Mouse (Mus musculus): ENCODE measurements around the gene Gm17535.
A peak's percentile ranks its signal among the peaks of the same experiment; 100 is the strongest.
"Not testable (repeated sequence)": the region's sequence is repeated elsewhere in the genome, so short reads cannot be mapped to it uniquely, and the experiment has no call there.

The Gm17535 gene

DNA sequence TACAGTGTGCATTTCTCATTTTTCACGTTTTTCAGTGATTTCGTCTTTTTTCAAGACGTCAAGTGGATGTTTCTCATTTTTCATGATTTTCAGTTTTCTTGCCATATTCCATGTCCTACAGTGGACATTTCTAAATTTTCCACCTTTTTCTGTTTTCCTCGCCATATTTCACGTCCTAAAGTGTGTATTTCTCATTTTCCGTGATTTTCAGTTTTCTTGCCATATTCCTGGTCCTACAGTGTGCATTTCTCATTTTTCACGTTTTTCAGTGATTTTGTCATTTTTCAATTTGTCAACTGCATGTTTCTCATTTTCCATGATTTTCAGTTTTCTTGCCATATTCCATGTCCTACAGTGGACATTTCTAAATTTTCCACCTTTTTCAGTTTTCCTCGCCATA, at the start of gene Gm17535:
Gm17535 (plus strand) TSS at position 301 of the 400 bp plus-strand sequence.
- DNase-seq (ENCODE audit: low spot score), result not testable (repeated sequence)

GRCm38 (mm10) chr9:3000445-3000972, 33.9 kb upstream of the Gm17535 start, which contains the start of gene Gm10722:
Gene Gm10722 (plus strand): TSS chr9:3000922.
- DNase-seq (ENCODE audit: low spot score), result peak; percentile 4

- DNase-seq (ENCODE audit: low spot score), result peak; percentile 2
Measured at GRCm38 (mm10) chr9:3001006-3001405, 33.4 kb upstream of the Gm17535 start.

- DNase-seq (ENCODE audit: low spot score), result peak; percentile 90
Measured at GRCm38 (mm10) chr9:3001948-3002659, 32.3 kb upstream of the Gm17535 start.

GRCm38 (mm10) chr9:3002794-3003396, 31.5 kb upstream of the Gm17535 start, which contains the start of gene Gm11168:
Gene Gm11168 (plus strand): TSS chr9:3003346.
- DNase-seq (ENCODE audit: low spot score), result not testable (repeated sequence)

DNA sequence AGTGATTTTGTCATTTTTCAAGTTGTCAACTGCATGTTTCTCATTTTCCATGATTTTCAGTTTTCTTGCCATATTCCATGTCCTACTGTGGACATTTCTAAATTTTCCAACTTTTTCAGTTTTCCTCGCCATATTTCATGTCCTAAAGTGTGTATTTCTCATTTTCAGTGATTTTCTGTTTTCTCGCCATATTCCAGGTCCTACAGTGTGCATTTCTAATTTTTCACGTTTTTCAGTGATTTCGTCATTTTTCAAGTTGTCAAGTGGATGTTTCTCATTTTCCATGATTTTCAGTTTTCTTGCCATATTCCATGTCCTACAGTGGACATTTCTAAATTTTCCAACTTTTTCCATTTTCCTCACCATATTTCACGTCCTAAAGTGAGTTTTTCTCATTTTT, 28.2 kb upstream of the Gm17535 start:
- DNase-seq (ENCODE audit: low spot score), result not testable (repeated sequence)

DNA sequence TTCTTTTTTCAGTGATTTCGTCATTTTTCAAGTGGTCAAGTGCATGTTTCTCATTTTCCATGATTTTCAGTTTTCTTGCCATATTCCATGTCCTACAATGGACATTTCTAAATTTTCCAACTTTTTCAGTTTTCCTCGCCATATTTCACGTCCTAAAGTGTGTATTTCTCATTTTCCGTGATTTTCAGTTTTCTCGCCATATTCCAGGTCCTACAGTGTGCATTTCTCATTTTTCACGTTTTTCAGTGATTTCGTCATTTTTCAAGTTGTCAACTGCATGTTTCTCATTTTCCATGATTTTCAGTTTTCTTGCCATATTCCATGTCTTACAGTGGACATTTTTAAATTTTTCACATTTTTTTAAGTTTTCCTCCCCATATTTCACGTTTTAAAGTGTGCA, 27.8 kb upstream of the Gm17535 start:
- peak; percentile 86 for DNase-seq (ENCODE audit: low spot score)

GRCm38 (mm10) chr9:3007272-3007671, 27.1 kb upstream of the Gm17535 start:
- not testable (repeated sequence) for DNase-seq (ENCODE audit: low spot score)

DNA sequence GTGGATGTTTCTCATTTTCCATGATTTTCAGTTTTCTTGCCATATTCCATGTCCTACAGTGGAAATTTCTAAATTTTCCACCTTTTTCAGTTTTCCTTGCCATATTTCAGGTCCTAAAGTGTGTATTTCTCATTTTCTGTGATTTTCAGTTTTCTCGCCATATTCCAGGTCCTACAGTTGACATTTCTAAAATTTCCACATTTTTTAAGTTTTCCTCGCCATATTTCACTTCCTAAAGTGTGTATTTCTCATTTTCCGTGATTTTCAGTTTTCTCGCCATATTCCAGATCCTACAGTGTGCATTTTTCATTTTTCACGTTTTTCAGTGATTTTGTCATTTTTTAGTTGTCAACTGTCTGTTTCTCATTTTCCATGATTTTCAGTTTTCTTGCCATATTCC, 25.1 kb upstream of the Gm17535 start:
- not testable (repeated sequence) for DNase-seq (ENCODE audit: low spot score)

- not testable (repeated sequence) for DNase-seq (ENCODE audit: low spot score)
Measured at GRCm38 (mm10) chr9:3012054-3012621, 22.3 kb upstream of the Gm17535 start.

DNA sequence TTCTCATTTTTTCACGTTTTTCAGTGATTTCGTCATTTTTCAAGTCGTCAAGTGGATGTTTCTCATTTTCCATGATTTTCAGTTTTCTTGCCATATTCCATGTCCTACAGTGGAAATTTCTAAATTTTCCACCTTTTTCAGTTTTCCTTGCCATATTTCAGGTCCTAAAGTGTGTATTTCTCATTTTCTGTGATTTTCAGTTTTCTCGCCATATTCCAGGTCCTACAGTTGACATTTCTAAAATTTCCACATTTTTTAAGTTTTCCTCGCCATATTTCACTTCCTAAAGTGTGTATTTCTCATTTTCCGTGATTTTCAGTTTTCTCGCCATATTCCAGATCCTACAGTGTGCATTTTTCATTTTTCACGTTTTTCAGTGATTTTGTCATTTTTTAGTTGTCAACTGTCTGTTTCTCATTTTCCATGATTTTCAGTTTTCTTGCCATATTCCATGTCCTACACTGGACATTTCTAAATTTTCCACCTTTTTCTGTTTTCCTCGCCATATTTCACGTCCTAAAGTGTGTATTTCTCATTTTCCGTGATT, 21.6 kb upstream of the Gm17535 start, which contains the start of gene Gm10721:
Gm10721 (plus strand) TSS at position 408 of the 547 bp plus-strand sequence.
- DNase-seq (ENCODE audit: low spot score), result not testable (repeated sequence)

GRCm38 (mm10) chr9:3015354-3015753, 19.0 kb upstream of the Gm17535 start, which contains the start of gene Gm10720:
Gene Gm10720 (plus strand): TSS chr9:3015654.
- not testable (repeated sequence) for DNase-seq (ENCODE audit: low spot score)

- not testable (repeated sequence) for DNase-seq (ENCODE audit: low spot score)
Measured at GRCm38 (mm10) chr9:3015896-3016295, 18.5 kb upstream of the Gm17535 start.

DNA sequence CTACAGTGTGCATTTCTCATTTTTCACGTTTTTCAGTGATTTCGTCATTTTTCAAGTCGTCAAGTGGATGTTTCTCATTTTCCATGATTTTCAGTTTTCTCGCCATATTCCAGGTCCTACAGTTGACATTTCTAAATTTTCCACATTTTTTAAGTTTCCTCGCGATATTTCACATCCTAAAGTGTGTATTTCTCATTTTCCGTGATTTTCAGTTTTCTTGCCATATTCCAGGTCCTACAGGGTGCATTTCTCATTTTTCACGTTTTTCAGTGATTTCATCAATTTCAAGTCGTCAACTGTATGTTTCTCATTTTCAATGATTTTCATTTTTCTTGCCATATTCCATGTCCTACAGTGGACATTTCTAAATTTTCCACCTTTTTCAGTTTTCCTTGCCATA, 17.3 kb upstream of the Gm17535 start, which contains the start of gene Gm10719:
Gm10719 (plus strand) TSS at position 301 of the 400 bp plus-strand sequence.
- DNase-seq (ENCODE audit: low spot score), result not testable (repeated sequence)

DNA sequence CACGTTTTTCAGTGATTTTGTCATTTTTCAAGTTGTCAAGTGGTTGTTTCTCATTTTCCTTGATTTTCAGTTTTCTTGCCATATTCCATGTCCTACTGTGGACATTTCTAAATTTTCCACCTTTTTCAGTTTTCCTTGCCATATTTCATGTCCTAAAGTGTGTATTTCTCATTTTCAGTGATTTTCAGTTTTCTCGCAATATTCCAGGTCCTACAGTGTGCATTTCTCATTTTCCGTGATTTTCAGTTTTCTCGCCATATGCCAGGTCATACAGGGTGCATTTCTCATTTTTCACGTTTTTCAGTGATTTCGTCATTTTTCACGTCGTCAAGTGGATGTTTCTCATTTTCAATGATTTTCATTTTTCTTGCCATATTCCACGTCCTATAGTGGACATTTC, 15.5 kb upstream of the Gm17535 start:
- DNase-seq (ENCODE audit: low spot score), result not testable (repeated sequence)

DNA sequence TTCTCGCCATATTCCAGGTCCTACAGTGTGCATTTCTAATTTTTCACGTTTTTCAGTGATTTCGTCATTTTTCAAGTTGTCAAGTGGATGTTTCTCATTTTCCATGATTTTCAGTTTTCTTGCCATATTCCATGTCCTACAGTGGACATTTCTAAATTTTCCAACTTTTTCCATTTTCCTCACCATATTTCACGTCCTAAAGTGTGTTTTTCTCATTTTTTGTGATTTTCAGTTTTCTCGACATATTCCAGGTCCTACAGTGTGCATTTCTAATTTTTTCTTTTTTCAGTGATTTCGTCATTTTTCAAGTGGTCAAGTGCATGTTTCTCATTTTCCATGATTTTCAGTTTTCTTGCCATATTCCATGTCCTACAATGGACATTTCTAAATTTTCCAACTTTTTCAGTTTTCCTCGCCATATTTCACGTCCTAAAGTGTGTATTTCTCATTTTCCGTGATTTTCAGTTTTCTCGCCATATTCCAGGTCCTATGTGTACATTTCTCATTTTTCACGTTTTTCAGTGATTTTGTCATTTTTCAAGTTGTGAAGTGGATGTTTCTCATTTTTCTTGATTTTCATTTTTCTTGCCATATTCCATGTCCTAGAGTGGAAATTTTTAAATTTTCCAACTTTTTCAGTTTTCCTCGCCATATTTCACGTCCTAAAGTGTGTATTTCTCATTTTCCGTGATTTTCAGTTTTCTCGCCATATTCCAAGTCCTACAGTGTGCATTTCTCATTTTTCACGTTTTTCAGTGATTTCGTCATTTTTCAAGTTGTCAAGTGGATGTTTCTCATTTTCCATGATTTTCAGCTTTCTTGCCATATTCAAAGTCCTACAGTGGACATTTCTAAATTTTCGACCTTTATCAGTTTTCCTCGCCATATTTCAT, 14.3 kb upstream of the Gm17535 start:
- peak; percentile 41 for DNase-seq (ENCODE audit: low spot score)

DNA sequence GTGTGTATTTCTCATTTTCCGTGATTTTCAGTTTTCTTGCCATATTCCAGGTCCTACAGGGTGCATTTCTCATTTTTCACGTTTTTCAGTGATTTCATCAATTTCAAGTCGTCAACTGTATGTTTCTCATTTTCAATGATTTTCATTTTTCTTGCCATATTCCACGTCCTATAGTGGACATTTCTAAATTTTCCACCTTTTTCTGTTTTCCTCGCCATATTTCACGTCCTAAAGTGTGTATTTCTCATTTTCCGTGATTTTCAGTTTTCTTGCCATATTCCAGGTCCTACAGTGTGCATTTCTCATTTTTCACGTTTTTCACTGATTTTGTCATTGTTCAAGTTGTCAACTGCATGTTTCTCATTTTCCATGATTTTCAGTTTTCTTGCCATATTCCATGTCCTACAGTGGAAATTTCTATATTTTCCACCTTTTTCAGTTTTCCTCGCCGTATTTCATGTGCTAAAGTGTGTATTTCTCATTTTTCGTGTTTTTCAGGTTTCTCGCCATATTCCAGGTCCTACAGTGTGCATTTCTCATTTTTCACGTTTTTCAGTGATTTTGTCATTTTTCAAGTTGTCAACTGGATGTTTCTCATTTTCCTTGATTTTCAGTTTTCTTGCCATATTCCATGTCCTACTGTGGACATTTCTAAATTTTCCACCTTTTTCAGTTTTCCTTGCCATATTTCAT, 11.9 kb upstream of the Gm17535 start:
- peak; percentile 62 for DNase-seq (ENCODE audit: low spot score)

DNA sequence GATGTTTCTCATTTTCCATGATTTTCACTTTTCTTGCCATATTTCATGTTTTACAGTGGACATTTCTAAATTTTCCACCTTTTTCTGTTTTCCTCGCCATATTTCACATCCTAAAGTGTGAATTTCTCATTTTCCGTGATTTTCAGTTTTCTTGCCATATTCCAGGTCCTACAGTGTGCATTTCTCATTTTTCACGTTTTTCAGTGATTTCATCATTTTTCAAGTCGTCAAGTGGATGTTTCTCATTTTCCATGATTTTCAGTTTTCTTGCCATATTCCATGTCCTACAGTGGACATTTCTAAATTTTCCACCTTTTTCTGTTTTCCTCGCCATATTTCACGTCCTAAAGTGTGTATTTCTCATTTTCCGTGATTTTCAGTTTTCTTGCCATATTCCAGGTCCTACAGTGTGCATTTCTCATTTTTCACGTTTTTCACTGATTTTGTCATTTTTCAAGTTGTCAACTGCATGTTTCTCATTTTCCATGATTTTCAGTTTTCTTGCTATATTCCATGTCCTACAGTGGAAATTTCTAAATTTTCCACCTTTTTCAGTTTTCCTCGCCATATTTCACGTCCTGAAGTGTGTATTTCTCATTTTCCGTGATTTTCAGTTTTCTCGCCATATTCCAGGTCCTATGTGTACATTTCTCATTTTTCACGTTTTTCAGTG, 11.0 kb upstream of the Gm17535 start, which contains the start of gene Gm10718:
Gm10718 (plus strand) TSS at position 236 of the 673 bp plus-strand sequence.
- peak; percentile 2 for DNase-seq (ENCODE audit: low spot score)

DNA sequence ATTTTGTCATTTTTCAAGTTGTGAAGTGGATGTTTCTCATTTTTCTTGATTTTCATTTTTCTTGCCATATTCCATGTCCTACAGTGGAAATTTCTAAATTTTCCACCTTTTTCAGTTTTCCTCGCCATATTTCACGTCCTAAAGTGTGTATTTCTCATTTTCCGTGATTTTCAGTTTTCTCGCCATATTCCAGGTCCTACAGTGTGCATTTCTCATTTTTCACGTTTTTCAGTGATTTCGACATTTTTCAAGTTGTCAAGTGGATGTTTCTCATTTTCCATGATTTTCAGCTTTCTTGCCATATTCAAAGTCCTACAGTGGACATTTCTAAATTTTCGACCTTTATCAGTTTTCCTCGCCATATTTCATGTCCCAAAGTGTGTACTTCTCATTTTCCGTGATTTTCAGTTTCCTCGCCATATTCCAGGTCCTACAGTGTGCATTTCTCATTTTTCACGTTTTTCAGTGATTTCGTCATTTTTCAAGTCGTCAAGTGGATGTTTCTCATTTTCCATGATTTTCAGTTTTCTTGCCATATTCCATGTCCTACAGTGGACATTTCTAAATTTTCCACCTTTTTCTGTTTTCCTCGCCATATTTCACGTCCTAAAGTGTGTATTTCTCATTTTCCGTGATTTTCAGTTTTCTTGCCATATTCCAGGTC, 10.3 kb upstream of the Gm17535 start:
- peak; percentile 83 for DNase-seq (ENCODE audit: low spot score)

Measured in ovary, adult 18-20 months (tissue).